Mouse (Mus musculus): Measurements from ENCODE around the gene Itpr2. TPM values are rescaled to one million over a fixed set of nuclear protein-coding genes. Genes with fewer than 3 reads are reported as not detected.
A peak's percentile ranks its signal among the peaks of the same experiment; 100 is the strongest.

Gene Itpr2
- polyA plus RNA-seq, 1 experiment from 2014 or later, result 32.4 TPM

DNA sequence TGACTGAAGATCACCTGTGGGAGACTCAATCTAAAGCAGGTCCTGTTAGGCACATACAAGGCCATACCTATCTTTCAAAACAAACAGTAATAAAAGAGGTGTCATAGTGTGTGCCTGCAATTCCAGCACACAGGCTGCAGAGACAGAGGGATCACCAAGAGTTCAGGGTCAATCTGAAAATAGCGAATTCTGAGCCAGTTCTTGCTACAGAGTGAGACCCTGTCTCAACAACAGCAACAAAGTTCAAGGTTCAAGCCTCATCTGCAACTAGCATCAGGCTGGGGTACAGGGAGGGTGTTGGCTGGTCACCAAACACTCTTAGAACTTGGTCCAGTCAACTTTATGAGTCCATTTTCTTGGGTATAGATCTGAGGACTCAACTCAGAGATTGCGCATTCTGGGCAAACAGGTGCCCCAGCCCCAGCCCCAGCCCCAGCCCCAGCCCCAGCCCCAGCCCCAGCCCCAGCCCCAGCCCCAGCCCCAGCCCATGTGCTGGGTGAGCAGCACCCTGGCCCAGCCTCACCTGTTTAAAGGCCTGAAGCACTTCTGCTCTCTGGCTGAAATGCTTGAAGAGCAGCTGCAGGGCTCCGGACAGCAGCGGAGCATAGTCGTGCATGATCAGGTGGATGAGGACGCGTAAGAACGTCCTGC is 155.4 kb downstream of the Itpr2 start:
- Histone ChIP-seq H3K4me3 (no peak overlapping the region), H3K9me3 (replicated peaks) (no peaks in the 10 kb centered on the region), H3K27ac (ENCODE audit: poor library complexity, severe bottlenecking) (no peak overlapping the region), H3K4me1 (replicated peaks) (peaks cover 9% of the 10 kb centered on the region), H3K9ac (no peak overlapping the region), H3K36me3 (peaks cover 35% of the 10 kb centered on the region), H3K27me3 (replicated peaks) (no peaks in the 10 kb centered on the region), H3K4me2 (no peak overlapping the region)
- WGBS, result 87% methylated on average over 8 of the region's 8 CpGs
- no peak for ATAC-seq (ENCODE audit: insufficient number of reproducible peaks, low FRiP score)

DNA sequence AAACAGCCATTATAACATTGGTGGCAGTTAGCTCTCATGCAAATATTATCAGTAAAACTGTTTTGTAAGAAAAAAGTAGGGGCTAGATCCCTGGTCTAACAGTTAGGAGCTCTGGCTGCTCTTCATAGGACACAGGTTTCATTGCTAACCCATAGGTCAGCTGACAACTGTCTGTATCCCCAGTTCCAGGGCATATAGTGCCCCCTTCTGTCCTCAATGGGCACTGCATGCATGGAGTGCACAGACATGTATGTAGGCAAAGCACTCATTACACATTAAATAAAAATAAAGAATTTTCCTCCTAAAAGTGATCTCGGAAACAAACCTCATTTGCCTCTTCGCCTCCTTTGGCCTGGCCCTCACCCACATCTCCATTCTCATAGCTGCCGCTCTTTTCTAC is 157.3 kb downstream of the Itpr2 start:
- Histone ChIP-seq H3K27me3 (replicated peaks) (no peaks in the 10 kb centered on the region), H3K4me3 (no peak overlapping the region)
- WGBS, result 91% methylated on average over 3 of the region's 3 CpGs

GRCm38 (mm10) chr6:146343671-146344384 is 158.2 kb downstream of the Itpr2 start:
- no peaks in the 10 kb centered on the region for H3K9me3 ChIP-seq (replicated peaks)
- H3K9ac ChIP-seq, result no peak overlapping the region
- 55% methylated on average over 10 of the region's 10 CpGs for WGBS
- no peak overlapping the region for H3K27ac ChIP-seq (ENCODE audit: poor library complexity, severe bottlenecking)
- no peaks in the 10 kb centered on the region for H3K27me3 ChIP-seq (replicated peaks)
- no peak overlapping the region for H3K4me2 ChIP-seq
- no peak overlapping the region for H3K4me3 ChIP-seq
- H3K36me3 ChIP-seq, result peaks cover 23% of the 10 kb centered on the region
- H3K4me1 ChIP-seq (replicated peaks), result peaks cover 20% of the 10 kb centered on the region
- no peak for ATAC-seq (ENCODE audit: insufficient number of reproducible peaks, low FRiP score)

More for the DNA sequence above, 157.3 kb downstream of the Itpr2 start:
- Histone ChIP-seq H3K4me2 (no peak overlapping the region), H3K27ac (ENCODE audit: poor library complexity, severe bottlenecking) (no peak overlapping the region), H3K4me1 (replicated peaks) (peaks cover 12% of the 10 kb centered on the region), H3K9ac (no peak overlapping the region), H3K9me3 (replicated peaks) (no peaks in the 10 kb centered on the region), H3K36me3 (peaks cover 28% of the 10 kb centered on the region)
- no peak for ATAC-seq (ENCODE audit: insufficient number of reproducible peaks, low FRiP score)

DNA sequence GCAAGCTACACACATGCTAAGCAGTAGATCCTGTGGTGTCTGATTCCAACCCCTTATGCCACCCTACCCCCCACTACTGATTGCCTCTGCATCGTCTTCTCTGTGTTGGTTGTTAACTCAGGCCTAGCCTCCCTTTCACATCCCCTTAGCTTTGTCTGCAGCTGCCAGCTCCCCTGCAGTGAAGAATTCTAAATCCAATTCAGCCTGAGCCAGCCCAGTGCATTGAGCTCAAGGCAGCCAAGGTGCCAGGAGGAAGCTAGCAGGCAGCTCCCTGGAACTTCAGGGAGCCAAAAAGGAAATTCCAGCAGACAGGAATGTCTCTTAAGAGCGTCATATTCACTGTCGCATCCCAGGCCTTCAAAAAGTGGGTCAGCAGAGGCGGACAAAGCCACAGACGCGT is 159.0 kb downstream of the Itpr2 start:
- peaks cover 20% of the 10 kb centered on the region for H3K36me3 ChIP-seq
- H3K9me3 ChIP-seq (replicated peaks), result no peaks in the 10 kb centered on the region
- H3K4me3 ChIP-seq, result no peak overlapping the region
- H3K9ac ChIP-seq, result no peak overlapping the region
- no peak overlapping the region for H3K4me2 ChIP-seq
- no peaks in the 10 kb centered on the region for H3K27me3 ChIP-seq (replicated peaks)
- WGBS, result 50% methylated on average over 6 of the region's 6 CpGs
- no peak overlapping the region for H3K27ac ChIP-seq (ENCODE audit: poor library complexity, severe bottlenecking)
- H3K4me1 ChIP-seq (replicated peaks), result peaks cover 28% of the 10 kb centered on the region
- no peak for ATAC-seq (ENCODE audit: insufficient number of reproducible peaks, low FRiP score)

GRCm38 (mm10) chr6:146341934-146342333 is 160.1 kb downstream of the Itpr2 start:
- Histone ChIP-seq H3K4me3 (no peak overlapping the region), H3K4me1 (replicated peaks) (peaks cover 35% of the 10 kb centered on the region), H3K36me3 (peaks cover 16% of the 10 kb centered on the region), H3K9ac (no peak overlapping the region), H3K4me2 (no peak overlapping the region), H3K27me3 (replicated peaks) (no peaks in the 10 kb centered on the region), H3K9me3 (replicated peaks) (no peaks in the 10 kb centered on the region), H3K27ac (ENCODE audit: poor library complexity, severe bottlenecking) (no peak overlapping the region)
- no peak for ATAC-seq (ENCODE audit: insufficient number of reproducible peaks, low FRiP score)
- WGBS, result 67% methylated on average over 3 of the region's 3 CpGs

GRCm38 (mm10) chr6:146341413-146341812 is 160.6 kb downstream of the Itpr2 start:
- ATAC-seq (ENCODE audit: insufficient number of reproducible peaks, low FRiP score), result no peak
- H3K36me3 ChIP-seq, result peaks cover 16% of the 10 kb centered on the region
- no peaks in the 10 kb centered on the region for H3K9me3 ChIP-seq (replicated peaks)
- H3K9ac ChIP-seq, result no peak overlapping the region
- H3K4me2 ChIP-seq, result no peak overlapping the region
- no peak overlapping the region for H3K27ac ChIP-seq (ENCODE audit: poor library complexity, severe bottlenecking)
- no peaks in the 10 kb centered on the region for H3K27me3 ChIP-seq (replicated peaks)
- no peak overlapping the region for H3K4me3 ChIP-seq
- peaks cover 39% of the 10 kb centered on the region for H3K4me1 ChIP-seq (replicated peaks)
- WGBS, result 84% methylated on average over 3 of the region's 3 CpGs

DNA sequence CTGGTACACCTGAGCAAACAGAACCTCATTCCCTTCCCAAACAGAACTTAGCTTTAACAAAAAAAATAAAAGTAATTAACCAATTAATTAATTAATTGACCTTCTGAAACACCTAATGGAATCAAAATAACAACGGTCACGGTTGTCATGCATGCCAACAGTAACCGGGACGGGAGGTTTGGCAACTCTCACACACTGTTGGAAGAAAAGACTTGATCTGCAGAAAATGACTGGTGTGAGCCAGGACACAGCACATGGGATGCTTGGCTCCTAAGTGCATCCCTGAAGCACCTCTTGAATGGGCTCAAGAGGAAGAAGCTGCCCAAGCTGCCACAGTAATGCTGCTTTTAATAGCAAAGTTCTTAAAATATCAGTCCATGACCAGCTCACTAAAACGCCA is 161.1 kb downstream of the Itpr2 start:
- Histone ChIP-seq H3K4me2 (no peak overlapping the region), H3K9ac (no peak overlapping the region), H3K36me3 (peaks cover 21% of the 10 kb centered on the region), H3K9me3 (replicated peaks) (no peaks in the 10 kb centered on the region), H3K4me3 (no peak overlapping the region), H3K27me3 (replicated peaks) (no peaks in the 10 kb centered on the region), H3K4me1 (replicated peaks) (peaks cover 43% of the 10 kb centered on the region), H3K27ac (ENCODE audit: poor library complexity, severe bottlenecking) (no peak overlapping the region)
- no peak for ATAC-seq (ENCODE audit: insufficient number of reproducible peaks, low FRiP score)
- 90% methylated on average over 5 of the region's 5 CpGs for WGBS

DNA sequence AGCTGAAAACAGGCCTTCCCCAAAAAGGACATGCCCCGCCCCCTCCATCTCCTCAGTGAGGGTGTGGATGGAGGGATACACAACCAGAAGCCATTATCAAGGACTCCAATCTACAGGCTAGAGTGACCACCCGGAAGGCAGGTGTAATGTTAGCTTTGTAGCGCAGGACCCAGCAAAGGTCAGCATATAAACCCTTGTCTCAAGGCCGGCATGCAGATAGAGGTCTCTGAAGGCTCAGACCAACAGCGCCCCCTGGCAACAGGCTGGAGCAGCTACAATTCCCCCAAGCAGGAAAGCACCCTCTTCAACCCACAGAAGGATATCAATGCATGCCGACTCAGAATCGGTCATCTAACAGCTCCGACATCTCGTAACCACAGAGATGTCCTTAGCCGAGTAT is 162.2 kb downstream of the Itpr2 start:
- WGBS, result 58% methylated on average over 10 of the region's 10 CpGs
- Histone ChIP-seq H3K4me2 (no peak overlapping the region), H3K27me3 (replicated peaks) (no peaks in the 10 kb centered on the region), H3K4me1 (replicated peaks) (peaks cover 46% of the 10 kb centered on the region), H3K4me3 (no peak overlapping the region), H3K9ac (no peak overlapping the region), H3K9me3 (replicated peaks) (no peaks in the 10 kb centered on the region), H3K36me3 (peaks cover 20% of the 10 kb centered on the region), H3K27ac (ENCODE audit: poor library complexity, severe bottlenecking) (no peak overlapping the region)
- no peak for ATAC-seq (ENCODE audit: insufficient number of reproducible peaks, low FRiP score)

- Histone ChIP-seq H3K4me2 (peak overlapping the region; percentile 33), H3K27me3 (replicated peaks) (no peaks in the 10 kb centered on the region), H3K4me3 (no peak overlapping the region), H3K9ac (no peak overlapping the region), H3K9me3 (replicated peaks) (no peaks in the 10 kb centered on the region), H3K36me3 (peaks cover 18% of the 10 kb centered on the region), H3K4me1 (replicated peaks) (peaks cover 37% of the 10 kb centered on the region), H3K27ac (ENCODE audit: poor library complexity, severe bottlenecking) (peak overlapping the region; percentile 58; the same call in 1 of the 2 replicates)
- 0 out of 2 replicates have a peak, but pooled peaks have one; percentile 6 for ATAC-seq (ENCODE audit: insufficient number of reproducible peaks, low FRiP score)
- WGBS, result 44% methylated on average over 7 of the region's 7 CpGs
Observed at GRCm38 (mm10) chr6:146337237-146337636, 164.8 kb downstream of the Itpr2 start.

- Histone ChIP-seq H3K27me3 (replicated peaks) (no peaks in the 10 kb centered on the region), H3K4me2 (no peak overlapping the region), H3K27ac (ENCODE audit: poor library complexity, severe bottlenecking) (no peak overlapping the region), H3K9me3 (replicated peaks) (no peaks in the 10 kb centered on the region), H3K36me3 (peaks cover 11% of the 10 kb centered on the region), H3K9ac (no peak overlapping the region), H3K4me1 (replicated peaks) (peaks cover 48% of the 10 kb centered on the region), H3K4me3 (no peak overlapping the region)
- 90% methylated on average over 9 of the region's 9 CpGs for WGBS
- ATAC-seq (ENCODE audit: insufficient number of reproducible peaks, low FRiP score), result no peak
Observed at GRCm38 (mm10) chr6:146335191-146335590, 166.8 kb downstream of the Itpr2 start.

GRCm38 (mm10) chr6:146333506-146333905 is 168.5 kb downstream of the Itpr2 start:
- no peak for ATAC-seq (ENCODE audit: insufficient number of reproducible peaks, low FRiP score)
- no peak overlapping the region for H3K4me3 ChIP-seq
- no peak overlapping the region for H3K27ac ChIP-seq (ENCODE audit: poor library complexity, severe bottlenecking)
- no peaks in the 10 kb centered on the region for H3K9me3 ChIP-seq (replicated peaks)
- WGBS, result 85% methylated on average over 3 of the region's 3 CpGs
- peaks cover 25% of the 10 kb centered on the region for H3K36me3 ChIP-seq
- no peak overlapping the region for H3K4me2 ChIP-seq
- no peak overlapping the region for H3K9ac ChIP-seq
- no peaks in the 10 kb centered on the region for H3K27me3 ChIP-seq (replicated peaks)
- H3K4me1 ChIP-seq (replicated peaks), result peaks cover 33% of the 10 kb centered on the region

All from heart, embryonic 12.5 days (tissue).